Mouse (Mus musculus): ENCODE data around the gene D930048N14Rik. TPM values are rescaled to one million over a fixed set of nuclear protein-coding genes. Genes with fewer than 3 reads are reported as not detected.
"Not testable (repeated sequence)": the region's sequence is repeated elsewhere in the genome, so short reads cannot be mapped to it uniquely, and the experiment has no call there.

Gene D930048N14Rik
- polyA plus RNA-seq, 1 experiment from 2014 or later = 1.2 TPM

GRCm38 (mm10) chr11:51622971-51623491, 27.7 kb upstream of the D930048N14Rik start:
- 92% methylated on average over 7 of the region's 7 CpGs for WGBS
- peaks cover 18% of the 10 kb centered on the region for H3K36me3 ChIP-seq (ENCODE audit: control insufficient read depth, insufficient read depth, low read length)
- no peaks in the 10 kb centered on the region for H3K4me1 ChIP-seq (replicated peaks; ENCODE audit: control insufficient read depth, insufficient read depth, low read length)
- DNase-seq (ENCODE audit: low spot score) (no peak), ATAC-seq (ENCODE audit: low FRiP score) (no peak)
- no peaks in the 10 kb centered on the region for H3K9me3 ChIP-seq (ENCODE audit: control insufficient read depth, low read length)
- no peak overlapping the region for H3K27ac ChIP-seq (ENCODE audit: low read depth, low read length)
- H3K4me2 ChIP-seq (replicated peaks; ENCODE audit: low read depth, low read length) = no peak overlapping the region
- no peak overlapping the region for H3K4me3 ChIP-seq (ENCODE audit: low read depth, low read length)
- H3K27me3 ChIP-seq (ENCODE audit: control insufficient read depth, insufficient read depth, low read length) = no peaks in the 10 kb centered on the region
- no peak overlapping the region for H3K9ac ChIP-seq (ENCODE audit: low read depth, low read length)

GRCm38 (mm10) chr11:51625187-51625820, 25.4 kb upstream of the D930048N14Rik start:
- H3K4me2 ChIP-seq (replicated peaks; ENCODE audit: low read depth, low read length) = no peak overlapping the region
- WGBS = 79% methylated on average over 5 of the region's 5 CpGs
- H3K4me1 ChIP-seq (replicated peaks; ENCODE audit: control insufficient read depth, insufficient read depth, low read length) = no peaks in the 10 kb centered on the region
- no peak for DNase-seq (ENCODE audit: low spot score)
- peaks cover 18% of the 10 kb centered on the region for H3K36me3 ChIP-seq (ENCODE audit: control insufficient read depth, insufficient read depth, low read length)
- no peaks in the 10 kb centered on the region for H3K27me3 ChIP-seq (ENCODE audit: control insufficient read depth, insufficient read depth, low read length)
- 0 out of 2 replicates have a peak overlapping the region, but pooled peaks have one; percentile 4 for H3K9ac ChIP-seq (ENCODE audit: low read depth, low read length)
- ATAC-seq (ENCODE audit: low FRiP score) = no peak
- H3K4me3 ChIP-seq (ENCODE audit: low read depth, low read length) = no peak overlapping the region
- no peak overlapping the region for H3K27ac ChIP-seq (ENCODE audit: low read depth, low read length)
- H3K9me3 ChIP-seq (ENCODE audit: control insufficient read depth, low read length) = no peaks in the 10 kb centered on the region

- H3K27me3 ChIP-seq (ENCODE audit: control insufficient read depth, insufficient read depth, low read length) = no peaks in the 10 kb centered on the region
- DNase-seq (ENCODE audit: low spot score) (no peak), ATAC-seq (ENCODE audit: low FRiP score) (no peak)
- H3K9ac ChIP-seq (ENCODE audit: low read depth, low read length) = no peak overlapping the region
- no peaks in the 10 kb centered on the region for H3K4me1 ChIP-seq (replicated peaks; ENCODE audit: control insufficient read depth, insufficient read depth, low read length)
- WGBS = 96% methylated on average over 9 of the region's 9 CpGs
- H3K4me2 ChIP-seq (replicated peaks; ENCODE audit: low read depth, low read length) = no peak overlapping the region
- no peak overlapping the region for H3K27ac ChIP-seq (ENCODE audit: low read depth, low read length)
- H3K9me3 ChIP-seq (ENCODE audit: control insufficient read depth, low read length) = no peaks in the 10 kb centered on the region
- no peak overlapping the region for H3K4me3 ChIP-seq (ENCODE audit: low read depth, low read length)
- peaks cover 18% of the 10 kb centered on the region for H3K36me3 ChIP-seq (ENCODE audit: control insufficient read depth, insufficient read depth, low read length)
Measured at GRCm38 (mm10) chr11:51627425-51627824, 23.3 kb upstream of the D930048N14Rik start.

- ATAC-seq (ENCODE audit: low FRiP score) (no peak), DNase-seq (ENCODE audit: low spot score) (no peak)
- no peak overlapping the region for H3K4me2 ChIP-seq (replicated peaks; ENCODE audit: low read depth, low read length)
- 93% methylated on average over 8 of the region's 8 CpGs for WGBS
- no peak overlapping the region for H3K27ac ChIP-seq (ENCODE audit: low read depth, low read length)
- no peaks in the 10 kb centered on the region for H3K9me3 ChIP-seq (ENCODE audit: control insufficient read depth, low read length)
- H3K27me3 ChIP-seq (ENCODE audit: control insufficient read depth, insufficient read depth, low read length) = no peaks in the 10 kb centered on the region
- H3K4me1 ChIP-seq (replicated peaks; ENCODE audit: control insufficient read depth, insufficient read depth, low read length) = no peaks in the 10 kb centered on the region
- H3K9ac ChIP-seq (ENCODE audit: low read depth, low read length) = no peak overlapping the region
- H3K36me3 ChIP-seq (ENCODE audit: control insufficient read depth, insufficient read depth, low read length) = peaks cover 18% of the 10 kb centered on the region
- no peak overlapping the region for H3K4me3 ChIP-seq (ENCODE audit: low read depth, low read length)
Measured at GRCm38 (mm10) chr11:51627907-51628306, 22.8 kb upstream of the D930048N14Rik start.

- 0 out of 2 replicates have a peak, but pooled peaks cover 8% of the 10 kb centered on the region for H3K36me3 ChIP-seq (ENCODE audit: control insufficient read depth, insufficient read depth, low read length)
- H3K4me3 ChIP-seq (ENCODE audit: low read depth, low read length) = no peak overlapping the region
- H3K9me3 ChIP-seq (ENCODE audit: control insufficient read depth, low read length) = no peaks in the 10 kb centered on the region
- ATAC-seq (ENCODE audit: low FRiP score) (no peak), DNase-seq (ENCODE audit: low spot score) (no peak)
- no peaks in the 10 kb centered on the region for H3K27me3 ChIP-seq (ENCODE audit: control insufficient read depth, insufficient read depth, low read length)
- no peaks in the 10 kb centered on the region for H3K4me1 ChIP-seq (replicated peaks; ENCODE audit: control insufficient read depth, insufficient read depth, low read length)
- H3K9ac ChIP-seq (ENCODE audit: low read depth, low read length) = no peak overlapping the region
- no peak overlapping the region for H3K27ac ChIP-seq (ENCODE audit: low read depth, low read length)
- no peak overlapping the region for H3K4me2 ChIP-seq (replicated peaks; ENCODE audit: low read depth, low read length)
- 86% methylated on average over 15 of the region's 15 CpGs for WGBS
Measured at GRCm38 (mm10) chr11:51629651-51630314, 21.0 kb upstream of the D930048N14Rik start.

GRCm38 (mm10) chr11:51632130-51632753, 18.5 kb upstream of the D930048N14Rik start:
- no peak overlapping the region for H3K27ac ChIP-seq (ENCODE audit: low read depth, low read length)
- no peaks in the 10 kb centered on the region for H3K4me1 ChIP-seq (replicated peaks; ENCODE audit: control insufficient read depth, insufficient read depth, low read length)
- no peak overlapping the region for H3K9ac ChIP-seq (ENCODE audit: low read depth, low read length)
- no peak for ATAC-seq (ENCODE audit: low FRiP score)
- H3K36me3 ChIP-seq (ENCODE audit: control insufficient read depth, insufficient read depth, low read length) = 0 out of 2 replicates have a peak, but pooled peaks cover 3% of the 10 kb centered on the region
- no peaks in the 10 kb centered on the region for H3K9me3 ChIP-seq (ENCODE audit: control insufficient read depth, low read length)
- no peak overlapping the region for H3K4me2 ChIP-seq (replicated peaks; ENCODE audit: low read depth, low read length)
- no peak for DNase-seq (ENCODE audit: low spot score)
- 90% methylated on average over 6 of the region's 6 CpGs for WGBS
- no peaks in the 10 kb centered on the region for H3K27me3 ChIP-seq (ENCODE audit: control insufficient read depth, insufficient read depth, low read length)
- H3K4me3 ChIP-seq (ENCODE audit: low read depth, low read length) = no peak overlapping the region

- not testable (repeated sequence) for H3K9me3 ChIP-seq (ENCODE audit: control insufficient read depth, low read length); ATAC-seq (ENCODE audit: low FRiP score); DNase-seq (ENCODE audit: low spot score); H3K27me3 ChIP-seq (ENCODE audit: control insufficient read depth, insufficient read depth, low read length); H3K4me1 ChIP-seq (replicated peaks; ENCODE audit: control insufficient read depth, insufficient read depth, low read length); H3K4me3 ChIP-seq (ENCODE audit: low read depth, low read length); H3K27ac ChIP-seq (ENCODE audit: low read depth, low read length); H3K4me2 ChIP-seq (replicated peaks; ENCODE audit: low read depth, low read length); H3K36me3 ChIP-seq (ENCODE audit: control insufficient read depth, insufficient read depth, low read length); H3K9ac ChIP-seq (ENCODE audit: low read depth, low read length)
- 92% methylated on average over 7 of the region's 7 CpGs for WGBS
Measured at GRCm38 (mm10) chr11:51633200-51633599, 17.6 kb upstream of the D930048N14Rik start.

GRCm38 (mm10) chr11:51633721-51634120, 17.0 kb upstream of the D930048N14Rik start:
- H3K9ac ChIP-seq (ENCODE audit: low read depth, low read length) = no peak overlapping the region
- DNase-seq (ENCODE audit: low spot score) (no peak), ATAC-seq (ENCODE audit: low FRiP score) (no peak)
- H3K36me3 ChIP-seq (ENCODE audit: control insufficient read depth, insufficient read depth, low read length) = no peaks in the 10 kb centered on the region
- no peaks in the 10 kb centered on the region for H3K27me3 ChIP-seq (ENCODE audit: control insufficient read depth, insufficient read depth, low read length)
- 91% methylated on average over 3 of the region's 3 CpGs for WGBS
- no peak overlapping the region for H3K4me3 ChIP-seq (ENCODE audit: low read depth, low read length)
- H3K4me2 ChIP-seq (replicated peaks; ENCODE audit: low read depth, low read length) = no peak overlapping the region
- H3K4me1 ChIP-seq (replicated peaks; ENCODE audit: control insufficient read depth, insufficient read depth, low read length) = no peaks in the 10 kb centered on the region
- H3K9me3 ChIP-seq (ENCODE audit: control insufficient read depth, low read length) = no peaks in the 10 kb centered on the region
- no peak overlapping the region for H3K27ac ChIP-seq (ENCODE audit: low read depth, low read length)
